Mouse (Mus musculus) cerebral cortex, adult 2 months (tissue): Measurements from ENCODE around the gene Slc24a4.

Experiments
- WGBS: fragments of 180-500 bp; shearing (Covaris S2); methylation state at CpG from one replicate; pipeline ENCODE4 v1.1.7; 2018; 5-methylcytosine and 5-hydroxymethylcytosine counted together

Gene Slc24a4

GRCm38 (mm10) chr12:102166691-102167261 is 38.2 kb downstream of the Slc24a4 start:
- WGBS, result 38% methylated on average over 5 of the region's 5 CpGs

- whole genome bisulfite sequencing, result 84% methylated on average over 5 of the region's 5 CpGs
These were observed 38.8 kb downstream of the Slc24a4 start for GRCm38 (mm10) chr12:102167302-102167701.

GRCm38 (mm10) chr12:102172746-102173145 is 44.2 kb downstream of the Slc24a4 start:
- 98% methylated on average over 11 of the region's 11 CpGs for WGBS

- WGBS, result 94% methylated on average over 5 of the region's 5 CpGs
These were observed 44.8 kb downstream of the Slc24a4 start for GRCm38 (mm10) chr12:102173345-102173744.

GRCm38 (mm10) chr12:102180371-102181074 is 52.0 kb downstream of the Slc24a4 start:
- 77% methylated on average over 18 of the region's 18 CpGs for WGBS

GRCm38 (mm10) chr12:102181799-102182357 is 53.3 kb downstream of the Slc24a4 start:
- 66% methylated on average over 5 of the region's 5 CpGs for WGBS

GRCm38 (mm10) chr12:102182621-102183020 is 54.1 kb downstream of the Slc24a4 start:
- whole genome bisulfite sequencing, result 77% methylated on average over 6 of the region's 6 CpGs

- WGBS, result 48% methylated on average over 9 of the region's 9 CpGs
These were observed 54.7 kb downstream of the Slc24a4 start for GRCm38 (mm10) chr12:102183201-102183600.

GRCm38 (mm10) chr12:102190820-102191219 is 62.3 kb downstream of the Slc24a4 start:
- WGBS, result 52% methylated on average over 11 of the region's 11 CpGs

- WGBS, result 38% methylated on average over 4 of the region's 4 CpGs
These were observed 73.0 kb downstream of the Slc24a4 start for GRCm38 (mm10) chr12:102201516-102201915.

- 42% methylated on average over 9 of the region's 9 CpGs for WGBS
These were observed 74.4 kb downstream of the Slc24a4 start for GRCm38 (mm10) chr12:102202901-102203300.

- 36% methylated on average over 1 of the region's 1 CpGs for WGBS
These were observed 77.9 kb downstream of the Slc24a4 start for GRCm38 (mm10) chr12:102206471-102206870.

- WGBS, result 52% methylated on average over 7 of the region's 7 CpGs
These were observed 78.7 kb downstream of the Slc24a4 start for GRCm38 (mm10) chr12:102207245-102207644.

GRCm38 (mm10) chr12:102210801-102211200 is 82.3 kb downstream of the Slc24a4 start:
- 82% methylated on average over 2 of the region's 2 CpGs for WGBS

- 57% methylated on average over 6 of the region's 6 CpGs for WGBS
These were observed 94.9 kb downstream of the Slc24a4 start for GRCm38 (mm10) chr12:102223404-102223803.

- 85% methylated on average over 2 of the region's 2 CpGs for WGBS
These were observed 95.6 kb downstream of the Slc24a4 start for GRCm38 (mm10) chr12:102224112-102224511.

GRCm38 (mm10) chr12:102225165-102225564 is 96.6 kb downstream of the Slc24a4 start:
- WGBS, result 41% methylated on average over 3 of the region's 3 CpGs

- WGBS, result 71% methylated on average over 3 of the region's 3 CpGs
These were observed 107.0 kb downstream of the Slc24a4 start for GRCm38 (mm10) chr12:102235551-102235950.

GRCm38 (mm10) chr12:102236317-102236716 is 107.8 kb downstream of the Slc24a4 start:
- 90% methylated on average over 6 of the region's 6 CpGs for WGBS

- WGBS, result 57% methylated on average over 6 of the region's 6 CpGs
These were observed 113.7 kb downstream of the Slc24a4 start for GRCm38 (mm10) chr12:102242076-102242722.

GRCm38 (mm10) chr12:102243915-102244314 is 115.4 kb downstream of the Slc24a4 start:
- WGBS, result 72% methylated on average over 1 of the region's 1 CpGs

- WGBS, result 95% methylated on average over 5 of the region's 5 CpGs
These were observed 117.7 kb downstream of the Slc24a4 start for GRCm38 (mm10) chr12:102246226-102246625.

GRCm38 (mm10) chr12:102248104-102248503 is 119.6 kb downstream of the Slc24a4 start:
- WGBS, result 66% methylated on average over 6 of the region's 6 CpGs
